Mouse (Mus musculus) megakaryocyte progenitor cell, adult 5-6 weeks (primary cell): Measurements from ENCODE around the gene Cpm. TPM values are rescaled to one million over a fixed set of nuclear protein-coding genes. Genes with fewer than 3 reads are reported as not detected.

ENCODE experiments used
- ATAC-seq: replicated peaks from 2 replicates; pipeline ENCODE4 v1.8.0; 2016; ENCODE audit warnings: mild to moderate bottlenecking, moderate TSS enrichment, inconsistent platforms; ENCODE audit not compliant: poor library complexity
- total RNA-seq, 2 experiments: library from RNA; stranded (forward) in 1 of 2; stranded (reverse) in 1 of 2; fragments of 157-497, 149-512 nt in 1 of 2; fragments of 200-1000 nt in 1 of 2; gene quantifications; 2 replicates each; pipeline versions ENCODE4 v1.2.3 to v1.2.4; 2015 to 2017

The Cpm gene
- total RNA-seq, 2 experiments from 2014 or later = 0.17 TPM; not detected in 1

- ATAC-seq = no peak
These were observed 11.5 kb upstream of the Cpm start for GRCm38 (mm10) chr10:117617568-117618345.

- no peak for ATAC-seq
These were observed 10.0 kb upstream of the Cpm start for GRCm38 (mm10) chr10:117619041-117619861.

GRCm38 (mm10) chr10:117619862-117620179, 9.5 kb upstream of the Cpm start:
- ATAC-seq = no peak

GRCm38 (mm10) chr10:117620530-117620929, 8.8 kb upstream of the Cpm start:
- ATAC-seq = no peak

GRCm38 (mm10) chr10:117620934-117621501, 8.3 kb upstream of the Cpm start:
- no peak for ATAC-seq

- no peak for ATAC-seq
These were observed 7.4 kb upstream of the Cpm start for GRCm38 (mm10) chr10:117621616-117622533.

- ATAC-seq = no peak
These were observed 5.9 kb upstream of the Cpm start for GRCm38 (mm10) chr10:117623358-117623757.

GRCm38 (mm10) chr10:117624222-117624621, 5.1 kb upstream of the Cpm start:
- no peak for ATAC-seq

GRCm38 (mm10) chr10:117624655-117625497, 4.4 kb upstream of the Cpm start:
- ATAC-seq = no peak

GRCm38 (mm10) chr10:117625500-117626296, 3.6 kb upstream of the Cpm start:
- ATAC-seq = no peak

GRCm38 (mm10) chr10:117626297-117626613, 3.0 kb upstream of the Cpm start:
- no peak for ATAC-seq

GRCm38 (mm10) chr10:117626840-117627615, 2.3 kb upstream of the Cpm start:
- no peak for ATAC-seq

- 0 out of 2 replicates have a peak, but pooled peaks have one; percentile 9 for ATAC-seq
These were observed 1.7 kb upstream of the Cpm start for GRCm38 (mm10) chr10:117627616-117627930.

- ATAC-seq = no peak
These were observed 1.4 kb upstream of the Cpm start for GRCm38 (mm10) chr10:117627949-117628348.

GRCm38 (mm10) chr10:117628363-117629168, 734 bp upstream of the Cpm start:
- ATAC-seq = no peak

GRCm38 (mm10) chr10:117630176-117630575, 876 bp downstream of the Cpm start:
- no peak for ATAC-seq

GRCm38 (mm10) chr10:117630810-117631209, 1.5 kb downstream of the Cpm start:
- ATAC-seq = no peak
